Mouse (Mus musculus): Measurements from ENCODE around the gene Fam189a1. TPM values are rescaled to one million over a fixed set of nuclear protein-coding genes. Genes with fewer than 3 reads are reported as not detected.

Fam189a1 gene
- polyA plus RNA-seq, 1 experiment from 2014 or later, result 0.46 TPM

DNA sequence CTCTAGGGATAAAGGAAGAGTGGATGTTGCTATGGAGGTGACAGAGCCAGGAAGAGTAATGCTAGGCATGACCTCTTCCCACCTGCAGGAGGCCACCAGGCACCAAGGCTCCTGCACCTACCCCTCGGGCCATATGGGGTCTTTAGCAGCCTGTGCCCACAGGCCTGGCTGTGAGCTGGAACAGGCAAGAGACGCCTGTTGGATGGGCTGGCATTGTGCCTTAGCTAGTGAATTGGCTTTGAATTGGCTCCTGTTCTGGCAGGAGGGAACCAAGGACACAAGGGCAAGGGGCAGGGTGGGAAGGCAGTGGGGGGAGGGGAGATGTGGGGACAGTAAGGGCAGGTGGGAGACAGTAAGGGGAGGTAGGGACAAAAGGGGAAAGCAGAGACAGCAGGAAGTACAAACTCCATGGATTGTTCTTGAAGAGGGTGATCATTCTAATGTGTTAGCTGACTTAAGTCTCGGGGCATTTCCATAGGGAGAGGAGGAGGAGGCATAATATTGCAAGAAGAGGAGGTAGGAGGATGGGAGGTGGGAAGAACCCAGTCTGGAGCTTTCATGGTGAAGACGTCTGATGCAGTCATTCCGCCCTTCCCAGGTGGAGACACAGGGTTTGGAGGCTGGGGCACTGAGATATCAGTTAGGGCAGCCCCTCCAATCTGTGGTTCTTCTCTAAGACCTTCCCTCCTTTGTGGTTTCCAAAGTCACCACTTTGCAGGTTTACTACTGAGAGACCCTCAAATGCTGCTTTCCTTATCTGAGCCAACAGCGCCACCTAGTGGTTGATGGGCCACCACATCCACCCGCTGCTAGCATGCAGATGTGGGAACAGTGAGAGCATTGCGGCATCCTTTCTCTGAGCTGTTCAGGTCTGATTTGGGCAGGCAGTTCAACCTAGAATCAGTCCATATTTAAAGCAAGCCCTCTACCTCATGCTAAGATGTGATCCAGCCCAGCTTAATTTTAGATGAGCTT lies 414.8 kb downstream of the Fam189a1 start:
- Histone ChIP-seq H3K27me3 (ENCODE audit: insufficient read depth, low read length) (no peaks in the 10 kb centered on the region), H3K4me2 (no peak overlapping the region), H3K27ac (ENCODE audit: low read depth) (no peak overlapping the region), H3K4me3 (ENCODE audit: low read depth, low read length) (no peak overlapping the region), H3K9ac (no peak overlapping the region), H3K9me3 (ENCODE audit: low read depth, low read length) (no peaks in the 10 kb centered on the region), H3K36me3 (ENCODE audit: insufficient read depth) (no peaks in the 10 kb centered on the region), H3K4me1 (ENCODE audit: insufficient read depth) (no peaks in the 10 kb centered on the region)
- ATAC-seq (ENCODE audit: insufficient read depth), result peak; percentile 64; the same call in 1 of the 2 replicates
- TF ChIP-seq CTCF (IDR thresholded peaks at IDR 0.05; ENCODE audit: low read depth), result peak; percentile 98
- peak; percentile 93 for DNase-seq
- 24% methylated on average over 8 of the region's 8 CpGs for WGBS

- Histone ChIP-seq H3K4me1 (ENCODE audit: insufficient read depth) (no peaks in the 10 kb centered on the region), H3K9ac (no peak overlapping the region), H3K9me3 (ENCODE audit: low read depth, low read length) (no peaks in the 10 kb centered on the region), H3K4me2 (no peak overlapping the region), H3K27me3 (ENCODE audit: insufficient read depth, low read length) (no peaks in the 10 kb centered on the region), H3K36me3 (ENCODE audit: insufficient read depth) (no peaks in the 10 kb centered on the region), H3K4me3 (ENCODE audit: low read depth, low read length) (no peak overlapping the region), H3K27ac (ENCODE audit: low read depth) (no peak overlapping the region)
- DNase-seq (no peak), ATAC-seq (ENCODE audit: insufficient read depth) (no peak)
- WGBS, result 79% methylated on average over 11 of the region's 11 CpGs
- no peak for TF ChIP-seq CTCF (IDR thresholded peaks at IDR 0.05; ENCODE audit: low read depth)
These were observed 417.2 kb downstream of the Fam189a1 start for GRCm38 (mm10) chr7:64739131-64739530.

DNA sequence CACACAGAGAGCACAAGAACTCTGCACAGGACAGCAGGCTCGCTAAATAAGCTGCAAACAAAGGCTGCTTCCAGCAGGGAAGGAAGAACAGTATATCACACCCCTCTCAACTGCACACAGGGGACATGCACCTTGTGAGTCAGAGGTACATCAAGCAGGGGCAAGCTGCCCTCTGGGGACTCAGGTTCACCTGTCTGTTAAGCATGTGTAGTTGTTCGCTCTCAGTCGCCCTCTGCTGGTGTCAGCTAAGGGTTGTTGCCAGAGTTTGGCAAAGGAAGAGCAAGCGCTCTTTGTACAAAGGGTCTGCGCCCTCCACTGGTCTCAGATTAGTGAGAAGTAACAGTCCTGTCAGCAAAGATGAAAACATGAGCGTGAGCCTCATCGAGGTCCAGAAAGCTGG lies 426.6 kb downstream of the Fam189a1 start:
- H3K9ac ChIP-seq, result no peak overlapping the region
- no peak overlapping the region for H3K4me3 ChIP-seq (ENCODE audit: low read depth, low read length)
- ATAC-seq (ENCODE audit: insufficient read depth), result peak; percentile 54; the same call in 1 of the 2 replicates
- no peaks in the 10 kb centered on the region for H3K36me3 ChIP-seq (ENCODE audit: insufficient read depth)
- TF ChIP-seq CTCF (IDR thresholded peaks at IDR 0.05; ENCODE audit: low read depth), result peak; percentile 85
- H3K27ac ChIP-seq (ENCODE audit: low read depth), result no peak overlapping the region
- H3K9me3 ChIP-seq (ENCODE audit: low read depth, low read length), result no peaks in the 10 kb centered on the region
- 21% methylated on average over 7 of the region's 7 CpGs for WGBS
- DNase-seq, result peak; percentile 82
- no peak overlapping the region for H3K4me2 ChIP-seq
- no peaks in the 10 kb centered on the region for H3K4me1 ChIP-seq (ENCODE audit: insufficient read depth)
- no peaks in the 10 kb centered on the region for H3K27me3 ChIP-seq (ENCODE audit: insufficient read depth, low read length)

GRCm38 (mm10) chr7:64728816-64729215 lies 427.6 kb downstream of the Fam189a1 start:
- no peak for TF ChIP-seq CTCF (IDR thresholded peaks at IDR 0.05; ENCODE audit: low read depth)
- no peak overlapping the region for H3K27ac ChIP-seq (ENCODE audit: low read depth)
- ATAC-seq (ENCODE audit: insufficient read depth) (0 out of 2 replicates have a peak, but pooled peaks have one; percentile 47), DNase-seq (peak; percentile 54)
- no peak overlapping the region for H3K4me2 ChIP-seq
- WGBS, result 35% methylated on average over 3 of the region's 3 CpGs
- no peaks in the 10 kb centered on the region for H3K36me3 ChIP-seq (ENCODE audit: insufficient read depth)
- H3K27me3 ChIP-seq (ENCODE audit: insufficient read depth, low read length), result no peaks in the 10 kb centered on the region
- H3K4me1 ChIP-seq (ENCODE audit: insufficient read depth), result no peaks in the 10 kb centered on the region
- no peak overlapping the region for H3K4me3 ChIP-seq (ENCODE audit: low read depth, low read length)
- H3K9ac ChIP-seq, result no peak overlapping the region
- H3K9me3 ChIP-seq (ENCODE audit: low read depth, low read length), result no peaks in the 10 kb centered on the region

DNA sequence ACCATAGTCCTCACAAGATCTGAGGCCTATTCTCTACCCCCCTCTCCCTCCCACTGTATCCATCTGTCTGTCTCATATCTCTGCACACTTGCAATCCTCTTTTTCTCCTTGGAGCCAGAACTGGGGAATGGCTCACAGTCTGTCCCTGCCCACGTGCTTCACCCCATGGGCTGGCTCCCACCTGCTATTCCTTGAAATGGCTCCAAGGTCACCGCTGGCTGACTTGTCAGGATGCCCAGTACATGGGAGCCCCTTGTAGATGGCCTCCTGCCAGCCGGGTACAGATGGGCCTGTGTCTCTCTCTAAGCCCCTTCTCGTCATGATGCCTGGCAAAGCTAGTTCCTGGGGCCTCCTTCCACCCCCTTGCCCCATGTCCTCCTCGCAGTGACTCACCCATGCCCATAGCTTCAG lies 428.2 kb downstream of the Fam189a1 start:
- Histone ChIP-seq H3K9ac (no peak overlapping the region), H3K27ac (ENCODE audit: low read depth) (no peak overlapping the region), H3K36me3 (ENCODE audit: insufficient read depth) (no peaks in the 10 kb centered on the region), H3K4me3 (ENCODE audit: low read depth, low read length) (no peak overlapping the region), H3K9me3 (ENCODE audit: low read depth, low read length) (no peaks in the 10 kb centered on the region), H3K4me1 (ENCODE audit: insufficient read depth) (no peaks in the 10 kb centered on the region), H3K4me2 (no peak overlapping the region), H3K27me3 (ENCODE audit: insufficient read depth, low read length) (no peaks in the 10 kb centered on the region)
- no peak for TF ChIP-seq CTCF (IDR thresholded peaks at IDR 0.05; ENCODE audit: low read depth)
- WGBS, result 73% methylated on average over 5 of the region's 5 CpGs
- no peak for ATAC-seq (ENCODE audit: insufficient read depth)
- DNase-seq, result no peak

DNA sequence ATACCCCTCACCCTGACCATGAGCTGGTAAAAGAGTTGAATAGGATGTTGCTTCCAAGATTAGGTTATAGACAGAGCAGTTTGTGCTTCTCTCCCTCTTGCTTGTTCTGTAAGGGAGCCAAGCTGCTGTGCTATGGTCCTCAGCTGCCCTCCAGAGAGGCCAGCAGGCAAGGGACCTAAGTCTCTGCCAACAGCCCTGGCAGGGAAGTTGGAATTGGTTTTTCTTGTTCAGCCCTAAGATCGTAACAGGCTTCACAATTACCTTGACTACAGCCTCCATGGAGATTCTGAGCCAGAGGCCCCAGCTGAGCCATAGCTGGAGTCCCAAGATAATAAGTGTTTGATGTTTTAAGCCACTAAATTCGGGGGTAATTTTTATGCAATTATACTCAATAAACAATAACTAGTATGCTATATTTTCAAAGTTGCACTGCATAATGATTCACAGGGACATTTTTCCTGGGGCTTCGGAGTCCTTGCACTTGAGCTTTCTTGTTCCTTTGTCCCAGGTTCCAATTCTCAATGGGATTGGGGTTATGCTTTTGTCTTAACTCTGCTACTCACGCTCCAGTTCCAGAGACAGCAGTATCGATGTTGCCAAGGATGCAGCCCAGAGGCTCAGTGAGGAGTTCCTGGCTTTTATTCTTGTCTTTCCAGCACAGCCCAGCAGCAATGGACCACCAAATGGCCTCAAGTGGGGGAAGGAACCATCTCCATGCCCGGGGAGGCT lies 430.2 kb downstream of the Fam189a1 start:
- no peak for ATAC-seq (ENCODE audit: insufficient read depth)
- DNase-seq, result no peak
- H3K9me3 ChIP-seq (ENCODE audit: low read depth, low read length), result no peaks in the 10 kb centered on the region

GRCm38 (mm10) chr7:64724409-64724808 lies 432.0 kb downstream of the Fam189a1 start:
- no peak overlapping the region for H3K4me2 ChIP-seq
- H3K27ac ChIP-seq (ENCODE audit: low read depth), result no peak overlapping the region
- H3K4me1 ChIP-seq (ENCODE audit: insufficient read depth), result no peaks in the 10 kb centered on the region
- TF ChIP-seq CTCF (IDR thresholded peaks at IDR 0.05; ENCODE audit: low read depth), result no peak
- DNase-seq (no peak), ATAC-seq (ENCODE audit: insufficient read depth) (no peak)
- H3K9ac ChIP-seq, result no peak overlapping the region
- no peak overlapping the region for H3K4me3 ChIP-seq (ENCODE audit: low read depth, low read length)
- H3K36me3 ChIP-seq (ENCODE audit: insufficient read depth), result no peaks in the 10 kb centered on the region
- H3K27me3 ChIP-seq (ENCODE audit: insufficient read depth, low read length), result no peaks in the 10 kb centered on the region
- WGBS, result 74% methylated on average over 1 of the region's 1 CpGs
- H3K9me3 ChIP-seq (ENCODE audit: low read depth, low read length), result no peaks in the 10 kb centered on the region

More for the DNA sequence above, 430.2 kb downstream of the Fam189a1 start:
- Histone ChIP-seq H3K36me3 (ENCODE audit: insufficient read depth) (no peaks in the 10 kb centered on the region), H3K4me1 (ENCODE audit: insufficient read depth) (no peaks in the 10 kb centered on the region), H3K9ac (no peak overlapping the region), H3K27me3 (ENCODE audit: insufficient read depth, low read length) (no peaks in the 10 kb centered on the region), H3K4me2 (no peak overlapping the region), H3K27ac (ENCODE audit: low read depth) (no peak overlapping the region), H3K4me3 (ENCODE audit: low read depth, low read length) (no peak overlapping the region)
- no peak for TF ChIP-seq CTCF (IDR thresholded peaks at IDR 0.05; ENCODE audit: low read depth)
- whole genome bisulfite sequencing, result 77% methylated on average over 6 of the region's 6 CpGs

Data from lung, embryonic 14.5 days (tissue).